Mouse (Mus musculus): ENCODE measurements around the gene 1700015G11Rik.

GRCm38 (mm10) chr7:52015180-52015579, 348 bp downstream of the 1700015G11Rik start:
- TF ChIP-seq POLR2A (IDR thresholded peaks at IDR 0.05; ENCODE audit: low read depth, low read length) (no peak), CTCF (IDR thresholded peaks at IDR 0.05; ENCODE audit: borderline replicate concordance, insufficient read depth, low read length) (no peak)
